Mouse (Mus musculus) neural tube, embryonic 11.5 days (tissue): Measurements from ENCODE around the gene Lrrc8d. TPM values are rescaled to one million over a fixed set of nuclear protein-coding genes. Genes with fewer than 3 reads are reported as not detected.

Experiments
- ATAC-seq: fragments of 200-750 bp; cut with Nextera tagmentation; 2 replicates; pipeline ENCODE4 v1.8.0; 2017; ENCODE audit warnings: moderate number of reproducible peaks, mild to moderate bottlenecking, moderate TSS enrichment, moderate library complexity; ENCODE audit not compliant: insufficient read depth, low FRiP score, low TSS enrichment
- DNase-seq: peaks from one replicate; pipeline ENCODE4 v3.0.0-alpha.2; 2015; ENCODE audit warnings: low spot score
- H3K27ac ChIP-seq: fragments of 300-500 bp; sonication (generic); 2 replicates; pipeline ENCODE4 v1.5.1; 2014; ENCODE audit warnings: low read depth, mild to moderate bottlenecking, low read length
- H3K27me3 ChIP-seq: fragments of 300-500 bp; sonication (generic); 2 replicates; pipeline ENCODE4 v1.6.1; 2014; ENCODE audit warnings: mild to moderate bottlenecking, low read length, mixed read lengths; ENCODE audit not compliant: control insufficient read depth, insufficient read depth
- H3K36me3 ChIP-seq: fragments of 300-500 bp; sonication (generic); 2 replicates; pipeline ENCODE4 v1.6.1; 2014; ENCODE audit warnings: mild to moderate bottlenecking, low read length, moderate library complexity, mixed read lengths; ENCODE audit not compliant: control insufficient read depth, insufficient read depth
- H3K4me1 ChIP-seq: fragments of 300-500 bp; sonication (generic); 2 replicates; pipeline ENCODE4 v1.6.1; 2014; ENCODE audit warnings: low read length, mixed read lengths; ENCODE audit not compliant: control insufficient read depth, insufficient read depth
- H3K4me2 ChIP-seq: fragments of 300-500 bp; sonication (generic); 2 replicates; pipeline ENCODE4 v1.6.1; 2014; ENCODE audit warnings: low read depth, mild to moderate bottlenecking, moderate library complexity
- H3K4me3 ChIP-seq: fragments of 300-500 bp; sonication (generic); 2 replicates; pipeline ENCODE4 v1.5.1; 2014; ENCODE audit warnings: low read depth, low read length
- H3K9ac ChIP-seq: fragments of 300-500 bp; sonication (generic); 2 replicates; pipeline ENCODE4 v1.6.1; 2014; ENCODE audit warnings: mild to moderate bottlenecking, low read length
- H3K9me3 ChIP-seq: fragments of 300-500 bp; sonication (generic); 2 replicates; pipeline ENCODE4 v1.6.1; 2016; ENCODE audit warnings: low read length; ENCODE audit not compliant: control insufficient read depth
- WGBS: fragments of 180-500 bp; shearing (Covaris S2); extraction: QIAGEN DNeasy Blood & Tissue Kit; methylation state at CpG from one replicate; pipeline ENCODE4 v1.1.7; 2014; 5-methylcytosine and 5-hydroxymethylcytosine counted together
- polyA plus RNA-seq: library from polyadenylated mRNA; unstranded; fragments of >200 nt; fragmentation: Nextera tagmentation; extraction: Ambion mirVana; gene quantifications from 2 replicates; pipeline ENCODE4 v1.2.1, GENCODE M21; 2014

Lrrc8d gene
- polyA plus RNA-seq, 1 experiment from 2014 or later = 28.6 TPM

DNA sequence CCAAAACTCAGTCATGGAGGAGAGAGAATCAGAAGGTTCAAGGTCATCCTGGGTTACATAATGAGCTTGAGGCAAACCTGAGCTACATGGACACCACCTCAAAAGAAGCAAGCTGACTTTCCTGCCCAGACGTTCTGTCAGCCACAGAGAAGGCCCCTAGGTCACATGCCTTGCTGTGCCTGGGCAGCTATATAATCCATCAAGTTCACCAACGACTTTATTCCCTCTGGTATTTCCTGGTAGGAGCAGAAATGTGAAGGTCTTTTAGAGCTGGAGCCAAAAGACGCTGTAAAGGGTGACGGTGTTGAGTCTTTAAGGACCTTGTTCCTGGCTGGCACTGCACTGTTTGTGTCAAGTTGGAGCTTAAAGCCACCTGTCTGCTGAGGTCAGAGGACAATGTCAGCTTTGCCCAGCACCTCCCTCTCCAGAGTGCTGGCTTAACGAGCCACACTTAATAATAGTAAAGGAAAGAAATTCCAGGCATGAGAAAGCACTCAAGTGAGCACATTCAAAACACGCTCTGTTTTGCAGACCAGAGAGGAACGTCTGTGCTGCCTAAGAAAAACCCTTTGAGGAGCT, 129.3 kb downstream of the Lrrc8d start:
- no peak overlapping the region for H3K4me3 ChIP-seq
- no peaks in the 10 kb centered on the region for H3K27me3 ChIP-seq
- ATAC-seq = no peak
- H3K4me2 ChIP-seq = no peak overlapping the region
- no peaks in the 10 kb centered on the region for H3K4me1 ChIP-seq
- no peak overlapping the region for H3K27ac ChIP-seq
- no peak overlapping the region for H3K9ac ChIP-seq
- no peaks in the 10 kb centered on the region for H3K36me3 ChIP-seq
- 47% methylated on average over 7 of the region's 7 CpGs for WGBS
- DNase-seq = no peak
- no peaks in the 10 kb centered on the region for H3K9me3 ChIP-seq

DNA sequence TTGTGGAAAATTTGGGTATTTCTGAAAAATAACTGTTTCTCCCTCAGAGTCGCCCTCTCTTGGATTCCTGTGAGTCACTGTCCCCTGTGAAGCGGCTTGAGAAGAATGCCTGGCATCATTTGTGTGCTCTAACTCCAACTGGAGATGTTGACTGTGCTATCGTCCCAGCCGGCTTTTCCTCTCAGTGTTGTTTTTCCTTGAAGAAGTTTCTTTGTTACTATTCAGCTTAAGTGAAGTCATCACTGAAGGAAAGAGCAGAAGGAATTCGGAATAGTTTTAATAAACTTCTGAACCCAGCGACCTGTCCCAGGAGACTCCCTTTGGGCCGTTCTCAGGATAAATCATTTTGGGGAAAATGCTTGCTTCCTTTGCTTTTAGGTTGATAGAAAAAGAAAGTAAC, 132.4 kb downstream of the Lrrc8d start:
- Histone ChIP-seq H3K4me3 (no peak overlapping the region), H3K36me3 (no peaks in the 10 kb centered on the region), H3K27ac (no peak overlapping the region), H3K4me2 (no peak overlapping the region), H3K4me1 (no peaks in the 10 kb centered on the region), H3K9me3 (no peaks in the 10 kb centered on the region), H3K9ac (no peak overlapping the region), H3K27me3 (no peaks in the 10 kb centered on the region)
- WGBS = 69% methylated on average over 7 of the region's 7 CpGs
- ATAC-seq (no peak), DNase-seq (no peak)

DNA sequence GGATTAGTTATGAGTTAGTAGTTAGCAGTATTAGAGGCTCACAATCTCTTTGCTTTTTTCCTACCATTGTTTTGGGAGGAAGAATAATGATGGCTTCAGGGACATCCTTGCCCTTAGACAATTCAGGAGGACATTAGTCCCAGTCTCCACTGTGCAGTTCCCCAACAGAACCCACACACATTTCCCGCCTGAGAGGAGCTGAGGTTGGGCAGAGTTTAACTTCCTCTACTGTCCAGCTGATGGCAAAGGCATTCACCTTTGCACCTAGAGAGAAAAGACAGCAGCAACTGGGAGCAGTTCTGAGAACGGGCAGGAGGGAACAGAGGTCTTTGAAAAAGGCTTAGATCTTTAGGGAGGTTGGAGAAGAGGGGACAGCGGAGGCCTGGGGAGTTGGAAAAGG, 134.2 kb downstream of the Lrrc8d start:
- no peaks in the 10 kb centered on the region for H3K9me3 ChIP-seq
- 91% methylated on average over 3 of the region's 3 CpGs for WGBS
- ATAC-seq (no peak), DNase-seq (no peak)
- no peak overlapping the region for H3K4me3 ChIP-seq
- H3K9ac ChIP-seq = no peak overlapping the region
- no peak overlapping the region for H3K27ac ChIP-seq
- H3K4me2 ChIP-seq = no peak overlapping the region
- H3K4me1 ChIP-seq = no peaks in the 10 kb centered on the region
- no peaks in the 10 kb centered on the region for H3K36me3 ChIP-seq
- H3K27me3 ChIP-seq = no peaks in the 10 kb centered on the region

DNA sequence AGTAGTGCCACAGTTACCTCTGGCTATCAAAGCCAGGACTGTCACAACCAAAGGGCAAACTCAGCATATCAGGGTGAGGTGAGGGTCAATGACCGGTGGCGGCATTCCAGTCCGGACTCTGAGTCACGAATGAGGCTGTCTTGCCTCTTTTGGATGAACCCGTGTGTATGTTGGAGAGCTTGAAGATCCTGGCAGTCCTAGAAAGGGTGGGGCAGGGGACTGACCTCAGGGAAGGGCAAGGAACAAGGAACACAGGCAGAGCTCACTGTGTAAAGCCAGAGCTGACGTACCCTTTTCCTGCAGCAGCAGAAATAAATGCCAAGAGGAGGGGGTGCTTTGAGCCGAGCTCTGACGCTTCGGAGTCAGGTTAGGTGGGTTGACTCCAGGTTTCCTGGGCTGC, 136.2 kb downstream of the Lrrc8d start:
- ATAC-seq (no peak), DNase-seq (no peak)
- Histone ChIP-seq H3K36me3 (no peaks in the 10 kb centered on the region), H3K4me3 (no peak overlapping the region), H3K9me3 (no peaks in the 10 kb centered on the region), H3K27me3 (no peaks in the 10 kb centered on the region), H3K4me1 (no peaks in the 10 kb centered on the region), H3K9ac (no peak overlapping the region), H3K4me2 (no peak overlapping the region), H3K27ac (no peak overlapping the region)
- WGBS = 83% methylated on average over 9 of the region's 9 CpGs

DNA sequence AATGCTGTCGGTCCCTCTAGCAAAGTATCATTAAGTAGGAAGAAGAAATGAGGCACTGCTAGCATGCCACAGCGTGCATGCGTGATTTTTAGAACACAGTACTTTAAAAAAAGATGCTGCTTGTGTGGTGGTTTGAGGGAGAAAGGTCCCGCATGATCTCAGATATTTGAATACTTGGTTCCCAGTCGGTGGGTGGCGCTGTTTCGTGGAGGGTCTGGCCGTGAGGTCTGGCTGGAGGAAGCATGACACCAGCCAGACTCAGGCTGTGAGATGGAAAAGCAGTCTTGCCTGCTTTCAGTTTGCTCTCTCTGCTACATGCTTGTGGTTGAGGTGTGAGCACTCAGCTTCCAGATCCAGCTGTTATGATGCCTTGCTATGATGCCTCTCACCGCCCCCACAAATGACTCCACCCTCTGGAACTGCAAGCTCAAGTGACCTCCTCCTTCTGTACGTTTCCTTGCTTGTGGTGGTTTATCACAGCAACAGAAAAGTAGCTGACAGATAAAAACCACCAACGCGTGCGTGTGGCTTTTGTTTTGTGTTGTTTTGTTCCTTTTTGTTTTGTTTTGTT, 140.1 kb downstream of the Lrrc8d start:
- 75% methylated on average over 13 of the region's 13 CpGs for WGBS
- H3K4me1 ChIP-seq = no peaks in the 10 kb centered on the region

DNA sequence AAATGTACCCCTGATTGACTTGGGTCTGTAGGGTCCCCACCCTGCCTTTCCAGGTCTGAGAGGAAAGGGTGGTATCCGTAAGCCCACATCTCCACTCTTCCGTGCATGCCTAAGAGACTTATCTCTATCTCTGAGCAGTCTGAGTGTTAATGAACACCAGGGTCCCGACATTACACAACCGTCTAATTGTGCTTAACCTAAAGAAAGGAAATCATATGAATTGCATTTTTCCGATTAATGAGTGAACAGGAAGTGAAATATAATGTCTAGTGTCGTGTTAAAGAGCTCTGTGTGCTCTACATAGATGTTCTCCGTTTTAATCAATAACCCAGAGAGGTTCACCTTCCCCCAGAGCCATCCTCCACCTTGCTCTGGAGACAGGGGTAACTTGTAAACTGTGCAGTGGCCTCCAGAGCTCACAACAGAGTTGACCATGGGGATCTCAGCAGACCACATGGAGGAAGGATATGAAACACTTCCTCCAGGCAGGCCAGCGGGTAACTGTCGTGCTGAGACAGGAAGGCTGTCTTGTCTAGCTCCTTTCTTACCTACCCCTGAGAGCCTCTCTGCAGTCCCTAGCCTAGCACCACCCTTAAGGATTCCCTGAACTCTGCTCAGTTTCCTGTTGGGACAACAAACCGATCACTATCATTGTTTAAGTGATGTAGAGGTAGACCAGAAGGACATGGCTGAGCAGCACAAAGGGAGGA, 144.4 kb downstream of the Lrrc8d start:
- Histone ChIP-seq H3K27ac (no peak overlapping the region), H3K4me2 (no peak overlapping the region), H3K36me3 (no peaks in the 10 kb centered on the region), H3K4me3 (no peak overlapping the region), H3K27me3 (no peaks in the 10 kb centered on the region), H3K9ac (no peak overlapping the region), H3K4me1 (no peaks in the 10 kb centered on the region), H3K9me3 (no peaks in the 10 kb centered on the region)
- no peak for DNase-seq
- 91% methylated on average over 10 of the region's 10 CpGs for WGBS
- no peak for ATAC-seq

More for the DNA sequence above, 140.1 kb downstream of the Lrrc8d start:
- Histone ChIP-seq H3K9me3 (no peaks in the 10 kb centered on the region), H3K9ac (no peak overlapping the region), H3K4me3 (no peak overlapping the region), H3K36me3 (no peaks in the 10 kb centered on the region), H3K27ac (no peak overlapping the region), H3K27me3 (no peaks in the 10 kb centered on the region), H3K4me2 (no peak overlapping the region)
- no peak for DNase-seq
- ATAC-seq = no peak

DNA sequence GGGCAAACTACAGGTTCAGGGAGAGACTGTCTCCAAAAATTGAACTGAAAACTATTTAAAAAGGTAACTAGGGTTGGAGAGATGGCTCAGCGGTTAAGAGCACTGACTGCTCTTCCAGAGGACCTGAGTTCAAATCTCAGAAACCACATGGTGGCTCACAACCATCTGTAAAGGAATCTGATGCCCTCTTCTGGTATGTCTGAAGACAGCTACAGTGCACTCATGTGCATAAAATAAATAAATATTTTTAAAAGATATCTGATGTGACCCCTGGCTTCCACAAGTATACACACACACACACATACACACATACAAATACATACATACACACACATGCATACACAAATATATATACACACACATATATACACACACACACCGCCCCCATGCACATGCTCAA, 145.3 kb downstream of the Lrrc8d start:
- H3K4me3 ChIP-seq = no peak overlapping the region
- no peaks in the 10 kb centered on the region for H3K36me3 ChIP-seq
- H3K27ac ChIP-seq = no peak overlapping the region
- 94% methylated on average over 2 of the region's 2 CpGs for WGBS
- DNase-seq (no peak), ATAC-seq (no peak)
- H3K4me1 ChIP-seq = no peaks in the 10 kb centered on the region
- H3K9me3 ChIP-seq = no peaks in the 10 kb centered on the region
- no peaks in the 10 kb centered on the region for H3K27me3 ChIP-seq
- no peak overlapping the region for H3K9ac ChIP-seq
- H3K4me2 ChIP-seq = no peak overlapping the region

DNA sequence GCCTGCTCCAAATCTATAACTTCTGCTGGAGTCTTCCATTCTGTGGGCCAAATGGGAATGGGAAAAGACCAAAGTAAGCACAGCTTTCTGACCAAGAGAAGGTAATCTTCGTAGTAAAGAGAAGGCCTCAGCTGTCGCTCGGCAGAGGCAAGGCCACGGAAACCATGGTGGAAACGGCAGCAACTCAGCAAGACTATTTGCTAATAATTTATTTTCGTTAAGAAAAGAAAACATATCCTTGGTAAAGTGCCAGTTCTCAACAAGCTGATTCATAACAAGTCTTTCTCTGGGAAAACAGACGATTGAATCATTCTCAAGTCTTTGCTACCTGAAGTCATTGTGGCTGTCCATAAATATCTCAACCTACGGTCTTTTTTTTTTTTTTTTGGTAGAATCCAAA, 148.0 kb downstream of the Lrrc8d start:
- Histone ChIP-seq H3K36me3 (no peaks in the 10 kb centered on the region), H3K9ac (no peak overlapping the region), H3K27ac (no peak overlapping the region), H3K27me3 (no peaks in the 10 kb centered on the region), H3K4me1 (no peaks in the 10 kb centered on the region), H3K9me3 (no peaks in the 10 kb centered on the region), H3K4me3 (no peak overlapping the region), H3K4me2 (no peak overlapping the region)
- ATAC-seq (no peak), DNase-seq (no peak)
- 91% methylated on average over 8 of the region's 8 CpGs for WGBS

DNA sequence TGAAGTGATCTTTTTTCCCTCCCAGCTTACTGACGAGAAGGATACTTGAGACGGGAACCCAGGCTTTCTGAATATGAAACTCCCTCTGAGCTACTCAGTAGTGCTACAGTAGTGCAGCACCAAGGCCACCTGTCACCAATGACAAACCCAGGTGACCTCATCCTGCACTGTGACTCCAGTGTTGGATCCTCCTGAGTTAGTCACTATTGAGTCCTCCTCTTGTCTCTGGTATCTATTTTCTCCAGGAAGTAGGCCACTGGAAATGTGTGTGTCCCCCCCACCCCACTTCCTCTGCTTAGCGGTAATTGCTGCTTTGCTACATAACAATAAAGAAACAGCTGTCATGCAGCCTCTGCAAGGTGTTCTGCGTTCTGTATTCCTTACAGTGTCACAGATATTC, 149.5 kb downstream of the Lrrc8d start:
- DNase-seq (no peak), ATAC-seq (no peak)
- WGBS = 85% methylated on average over 4 of the region's 4 CpGs
- no peak overlapping the region for H3K4me2 ChIP-seq
- H3K4me3 ChIP-seq = no peak overlapping the region
- H3K36me3 ChIP-seq = no peaks in the 10 kb centered on the region
- no peaks in the 10 kb centered on the region for H3K27me3 ChIP-seq
- H3K4me1 ChIP-seq = no peaks in the 10 kb centered on the region
- no peak overlapping the region for H3K27ac ChIP-seq
- no peaks in the 10 kb centered on the region for H3K9me3 ChIP-seq
- no peak overlapping the region for H3K9ac ChIP-seq
